Mouse (Mus musculus): Measurements from ENCODE around the gene Htr3a. TPM values are rescaled to one million over a fixed set of nuclear protein-coding genes. Genes with fewer than 3 reads are reported as not detected.

Htr3a gene
- polyA plus RNA-seq (2016; fragmentation: Nextera tagmentation; extraction: Ambion mirVana): 0.88 and 1.3 TPM in 2 replicates

- Histone ChIP-seq H3K27ac (peak within 1 kb of the TSS; percentile 50), H3K27me3 (peaks cover 35% of the 10 kb centered on the region), H3K9me3 (no peaks in the 10 kb centered on the region), H3K36me3 (no peaks in the 10 kb centered on the region), H3K4me3 (replicated peaks) (peak within 1 kb of the TSS; percentile 21; the same call in 1 of the 2 replicates), H3K4me1 (replicated peaks) (peaks cover 17% of the 10 kb centered on the region), H3K4me2 (peak within 1 kb of the TSS; percentile 44), H3K9ac (replicated peaks) (no peak within 1 kb of the TSS)
- peak; percentile 62; the same call in 1 of the 2 replicates for ATAC-seq (ENCODE audit: insufficient number of reproducible peaks, insufficient read depth, low FRiP score, low TSS enrichment, low read depth)
- 0% methylated on average over 9 of the region's 9 CpGs for WGBS
These were observed at the start of gene Htr3a for GRCm38 (mm10) chr9:48910885-48911537. Gene Htr3a, minus strand, starts transcription at chr9:48911099.

GRCm38 (mm10) chr9:48947565-48947964 lies 36.7 kb upstream of the Htr3a start:
- Histone ChIP-seq H3K27ac (no peak overlapping the region), H3K36me3 (no peaks in the 10 kb centered on the region), H3K4me2 (no peak overlapping the region), H3K9ac (replicated peaks) (no peak overlapping the region), H3K9me3 (no peaks in the 10 kb centered on the region), H3K27me3 (peaks cover 6% of the 10 kb centered on the region; the same call in 1 of the 2 replicates), H3K4me3 (replicated peaks) (no peak overlapping the region), H3K4me1 (replicated peaks) (no peaks in the 10 kb centered on the region)
- no peak for ATAC-seq (ENCODE audit: insufficient number of reproducible peaks, insufficient read depth, low FRiP score, low TSS enrichment, low read depth)
- WGBS: 88% methylated on average over 4 of the region's 4 CpGs

DNA sequence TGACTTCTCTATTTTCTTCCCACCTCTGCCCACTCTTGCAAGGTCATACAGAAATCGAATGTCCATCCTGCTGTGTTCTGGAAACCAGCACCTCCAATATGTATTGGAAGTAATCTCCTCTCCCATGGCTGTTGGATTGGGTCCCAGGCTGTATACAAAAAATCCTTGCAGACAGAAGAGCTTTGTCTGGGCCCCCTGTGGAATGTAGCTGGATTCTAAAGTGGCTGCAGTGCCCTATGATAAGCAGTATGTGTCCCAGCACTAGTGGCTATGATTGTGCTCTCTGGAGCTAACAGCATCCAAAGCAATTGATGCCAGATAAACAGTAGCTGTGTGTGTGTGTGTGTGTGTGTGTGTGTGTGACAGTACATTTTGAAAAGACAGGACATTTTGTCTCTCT lies 31.4 kb upstream of the Htr3a start:
- ATAC-seq (ENCODE audit: insufficient number of reproducible peaks, insufficient read depth, low FRiP score, low TSS enrichment, low read depth): no peak
- Histone ChIP-seq H3K36me3 (no peaks in the 10 kb centered on the region), H3K27me3 (peaks cover 9% of the 10 kb centered on the region; the same call in 1 of the 2 replicates), H3K9me3 (no peaks in the 10 kb centered on the region), H3K27ac (no peak overlapping the region), H3K4me2 (no peak overlapping the region), H3K4me1 (replicated peaks) (no peaks in the 10 kb centered on the region), H3K4me3 (replicated peaks) (no peak overlapping the region), H3K9ac (replicated peaks) (no peak overlapping the region)
- WGBS: 70% methylated on average over 1 of the region's 1 CpGs

GRCm38 (mm10) chr9:48929436-48929835 lies 18.5 kb upstream of the Htr3a start:
- ATAC-seq (ENCODE audit: insufficient number of reproducible peaks, insufficient read depth, low FRiP score, low TSS enrichment, low read depth): no peak
- peaks cover 13% of the 10 kb centered on the region for H3K4me1 ChIP-seq (replicated peaks)
- no peak overlapping the region for H3K9ac ChIP-seq (replicated peaks)
- WGBS: 81% methylated on average over 5 of the region's 5 CpGs
- peaks cover 49% of the 10 kb centered on the region for H3K27me3 ChIP-seq
- H3K9me3 ChIP-seq: no peaks in the 10 kb centered on the region
- H3K36me3 ChIP-seq: no peaks in the 10 kb centered on the region
- no peak overlapping the region for H3K27ac ChIP-seq
- H3K4me3 ChIP-seq (replicated peaks): no peak overlapping the region
- H3K4me2 ChIP-seq: no peak overlapping the region

DNA sequence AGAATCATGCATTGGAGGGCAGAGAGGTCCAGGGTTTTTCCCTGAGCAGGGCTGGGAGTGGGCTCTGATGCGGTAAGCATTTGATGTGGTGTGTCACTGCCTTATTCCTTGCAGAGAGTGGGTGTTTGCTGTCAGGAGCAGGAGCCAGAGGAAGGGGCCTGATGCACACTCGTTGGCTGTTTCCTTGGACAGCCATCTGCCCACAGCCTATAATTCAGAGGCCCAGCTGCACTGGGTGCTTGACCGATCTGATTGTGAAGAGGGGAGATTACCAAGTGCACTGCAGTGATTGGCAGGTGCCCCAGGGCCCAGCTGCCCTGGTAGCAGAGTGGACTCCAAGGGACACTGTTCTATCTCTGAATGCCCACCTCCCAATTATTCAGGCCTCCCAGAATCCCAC lies 17.9 kb upstream of the Htr3a start:
- peaks cover 49% of the 10 kb centered on the region for H3K27me3 ChIP-seq
- WGBS: 53% methylated on average over 3 of the region's 3 CpGs
- no peak for ATAC-seq (ENCODE audit: insufficient number of reproducible peaks, insufficient read depth, low FRiP score, low TSS enrichment, low read depth)

GRCm38 (mm10) chr9:48916011-48916788 lies 5.3 kb upstream of the Htr3a start:
- Histone ChIP-seq H3K4me2 (no peak overlapping the region), H3K36me3 (no peaks in the 10 kb centered on the region), H3K9ac (replicated peaks) (no peak overlapping the region), H3K4me3 (replicated peaks) (no peak overlapping the region), H3K9me3 (no peaks in the 10 kb centered on the region), H3K27ac (no peak overlapping the region), H3K27me3 (peaks cover 46% of the 10 kb centered on the region), H3K4me1 (replicated peaks) (peaks cover 18% of the 10 kb centered on the region)
- ATAC-seq (ENCODE audit: insufficient number of reproducible peaks, insufficient read depth, low FRiP score, low TSS enrichment, low read depth): no peak
- 62% methylated on average over 18 of the region's 18 CpGs for WGBS

More for the DNA sequence above, 17.9 kb upstream of the Htr3a start:
- Histone ChIP-seq H3K4me2 (no peak overlapping the region), H3K4me1 (replicated peaks) (peaks cover 13% of the 10 kb centered on the region), H3K4me3 (replicated peaks) (no peak overlapping the region), H3K9ac (replicated peaks) (no peak overlapping the region), H3K36me3 (no peaks in the 10 kb centered on the region), H3K27ac (no peak overlapping the region), H3K9me3 (no peaks in the 10 kb centered on the region)

DNA sequence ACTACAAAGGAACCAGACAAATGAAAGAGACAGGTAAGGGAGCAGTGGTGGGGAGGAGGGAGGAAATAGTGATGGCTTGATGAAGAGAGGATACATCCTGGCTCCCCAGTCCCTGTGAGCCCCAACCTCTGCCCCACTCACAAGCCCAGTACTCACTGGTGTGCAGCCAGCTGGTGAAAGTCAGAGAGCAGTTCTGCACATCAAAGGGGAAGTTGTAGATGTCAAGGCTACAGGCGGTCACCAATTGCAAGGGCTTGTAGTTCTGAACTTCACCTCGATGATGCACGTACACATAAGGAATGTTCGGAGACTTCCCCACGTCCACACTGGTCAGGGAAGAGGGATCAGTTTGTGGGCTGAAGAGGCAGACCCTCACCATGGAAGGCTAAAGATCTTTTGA lies 6.5 kb downstream of the Htr3a start:
- 87% methylated on average over 5 of the region's 5 CpGs for WGBS
- no peaks in the 10 kb centered on the region for H3K36me3 ChIP-seq
- ATAC-seq (ENCODE audit: insufficient number of reproducible peaks, insufficient read depth, low FRiP score, low TSS enrichment, low read depth): no peak

GRCm38 (mm10) chr9:48903766-48904165 lies 7.1 kb downstream of the Htr3a start:
- no peak overlapping the region for H3K4me2 ChIP-seq
- 74% methylated on average over 2 of the region's 2 CpGs for WGBS

More for the DNA sequence above, 6.5 kb downstream of the Htr3a start:
- no peak overlapping the region for H3K27ac ChIP-seq
- no peak overlapping the region for H3K4me3 ChIP-seq (replicated peaks)
- no peaks in the 10 kb centered on the region for H3K4me1 ChIP-seq (replicated peaks)
- no peaks in the 10 kb centered on the region for H3K9me3 ChIP-seq
- peaks cover 34% of the 10 kb centered on the region for H3K27me3 ChIP-seq
- H3K9ac ChIP-seq (replicated peaks): no peak overlapping the region
- H3K4me2 ChIP-seq: no peak overlapping the region

GRCm38 (mm10) chr9:48898551-48898950 lies 12.3 kb downstream of the Htr3a start:
- Histone ChIP-seq H3K9ac (replicated peaks) (no peak overlapping the region), H3K4me1 (replicated peaks) (peaks cover 4% of the 10 kb centered on the region), H3K27me3 (peaks cover 42% of the 10 kb centered on the region), H3K4me3 (replicated peaks) (no peak overlapping the region), H3K4me2 (no peak overlapping the region), H3K36me3 (no peaks in the 10 kb centered on the region), H3K27ac (no peak overlapping the region), H3K9me3 (no peaks in the 10 kb centered on the region)
- ATAC-seq (ENCODE audit: insufficient number of reproducible peaks, insufficient read depth, low FRiP score, low TSS enrichment, low read depth): no peak
- 18% methylated on average over 8 of the region's 8 CpGs for WGBS

More at GRCm38 (mm10) chr9:48903766-48904165, 7.1 kb downstream of the Htr3a start:
- Histone ChIP-seq H3K27me3 (peaks cover 28% of the 10 kb centered on the region), H3K9me3 (no peaks in the 10 kb centered on the region), H3K4me3 (replicated peaks) (no peak overlapping the region), H3K36me3 (no peaks in the 10 kb centered on the region), H3K27ac (no peak overlapping the region), H3K4me1 (replicated peaks) (no peaks in the 10 kb centered on the region), H3K9ac (replicated peaks) (no peak overlapping the region)
- ATAC-seq (ENCODE audit: insufficient number of reproducible peaks, insufficient read depth, low FRiP score, low TSS enrichment, low read depth): no peak

- WGBS: 25% methylated on average over 18 of the region's 18 CpGs
- Histone ChIP-seq H3K9ac (replicated peaks) (no peak overlapping the region), H3K9me3 (no peaks in the 10 kb centered on the region), H3K4me2 (no peak overlapping the region), H3K27me3 (peaks cover 52% of the 10 kb centered on the region), H3K27ac (no peak overlapping the region), H3K4me1 (replicated peaks) (peaks cover 4% of the 10 kb centered on the region), H3K36me3 (no peaks in the 10 kb centered on the region), H3K4me3 (replicated peaks) (no peak overlapping the region)
- no peak for ATAC-seq (ENCODE audit: insufficient number of reproducible peaks, insufficient read depth, low FRiP score, low TSS enrichment, low read depth)
These were observed 14.9 kb downstream of the Htr3a start for GRCm38 (mm10) chr9:48895819-48896536.

DNA sequence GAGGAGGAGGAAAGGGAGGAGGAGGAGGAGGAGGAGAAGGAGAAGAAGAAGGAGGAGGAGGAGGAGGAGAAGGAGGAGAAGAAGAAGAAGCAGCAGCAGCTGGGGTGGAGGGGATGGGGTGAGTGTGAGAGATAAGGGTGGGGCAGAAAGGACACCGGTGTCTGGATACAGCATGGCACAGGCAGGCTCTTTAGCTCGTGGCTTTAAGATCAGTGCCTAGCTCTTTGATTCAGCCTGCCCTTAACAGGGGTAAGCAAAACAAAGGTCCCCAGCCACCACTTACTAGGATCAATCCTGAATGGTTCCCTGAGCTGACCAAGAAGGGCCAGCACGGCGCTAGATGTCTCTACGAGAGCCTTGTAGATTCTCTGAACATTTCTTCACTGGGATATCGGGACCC lies 16.1 kb downstream of the Htr3a start:
- Histone ChIP-seq H3K27me3 (peaks cover 48% of the 10 kb centered on the region), H3K4me1 (replicated peaks) (peaks cover 4% of the 10 kb centered on the region)
- WGBS: 74% methylated on average over 6 of the region's 6 CpGs

More for the DNA sequence above, 16.1 kb downstream of the Htr3a start:
- Histone ChIP-seq H3K9me3 (no peaks in the 10 kb centered on the region), H3K36me3 (no peaks in the 10 kb centered on the region), H3K4me3 (replicated peaks) (no peak overlapping the region), H3K27ac (no peak overlapping the region), H3K4me2 (no peak overlapping the region), H3K9ac (replicated peaks) (no peak overlapping the region)
- ATAC-seq (ENCODE audit: insufficient number of reproducible peaks, insufficient read depth, low FRiP score, low TSS enrichment, low read depth): no peak

All from limb, embryonic 12.5 days (tissue).